Mouse (Mus musculus) thymus, adult 2 months (tissue): ENCODE data around the gene Ap1s3. TPM values are rescaled to one million over a fixed set of nuclear protein-coding genes. Genes with fewer than 3 reads are reported as not detected.

Experiments used
- DNase-seq: peaks from one replicate; pipeline ENCODE4 v3.0.0; 2021
- H3K27ac ChIP-seq: fragments of 200-500 bp; 2 replicates; pipeline ENCODE4 v1.5.1; 2012; ENCODE audit warnings: low read length, control low read depth; ENCODE audit not compliant: control insufficient read depth, insufficient read depth
- H3K27me3 ChIP-seq: fragments of 200-500 bp; 2 replicates; pipeline ENCODE4 v1.6.1; 2012; ENCODE audit warnings: mild to moderate bottlenecking, low read length, moderate library complexity, mixed read lengths; ENCODE audit not compliant: control insufficient read depth, insufficient read depth
- H3K36me3 ChIP-seq: fragments of 200-500 bp; 2 replicates; pipeline ENCODE4 v1.6.1; 2012; ENCODE audit warnings: mild to moderate bottlenecking, low read length, moderate library complexity; ENCODE audit not compliant: control insufficient read depth, insufficient read depth
- H3K4me1 ChIP-seq: fragments of 200-500 bp; replicated peaks from 2 replicates; pipeline ENCODE4 v1.6.1; 2012; ENCODE audit warnings: low read length; ENCODE audit not compliant: control insufficient read depth, insufficient read depth
- H3K4me3 ChIP-seq: fragments of 200-500 bp; 2 replicates; pipeline ENCODE4 v1.5.1; 2012; ENCODE audit warnings: mild to moderate bottlenecking, low read length, control low read depth, moderate library complexity; ENCODE audit not compliant: control insufficient read depth, insufficient read depth
- CTCF ChIP-seq: fragments of 200-500 bp; IDR thresholded peaks from 2 replicates; pipeline ENCODE4 v1.5.1; 2012; ENCODE audit warnings: mild to moderate bottlenecking, control low read depth, low read length, moderate library complexity, borderline replicate concordance; ENCODE audit not compliant: control insufficient read depth, poor library complexity, insufficient read depth; ENCODE audit errors: extremely low read depth
- POLR2A ChIP-seq: fragments of 200-500 bp; IDR thresholded peaks from 2 replicates; pipeline ENCODE4 v1.6.1; 2012; ENCODE audit warnings: mild to moderate bottlenecking, low read length, control low read depth, moderate library complexity; ENCODE audit not compliant: control insufficient read depth, poor library complexity, insufficient read depth; ENCODE audit errors: extremely low read depth
- WGBS: fragments of 180-500 bp; shearing (Covaris S2); methylation state at CpG from one replicate; pipeline ENCODE4 v1.1.7; 2018; 5-methylcytosine and 5-hydroxymethylcytosine counted together
- polyA plus RNA-seq: library from polyadenylated mRNA; depleted of rRNA; stranded (reverse); fragments of >200 nt; gene quantifications from 2 replicates; pipeline ENCODE4 v1.2.3, GENCODE M21; 2012

Ap1s3 gene
- polyA plus RNA-seq, 1 experiment: 60.7 TPM

GRCm38 (mm10) chr1:79639683-79640082, 32.1 kb downstream of the Ap1s3 start:
- H3K27ac ChIP-seq: no peak overlapping the region
- H3K27me3 ChIP-seq: no peaks in the 10 kb centered on the region
- H3K36me3 ChIP-seq: no peaks in the 10 kb centered on the region
- peaks cover 3% of the 10 kb centered on the region for H3K4me1 ChIP-seq
- TF ChIP-seq POLR2A (no peak), CTCF (no peak)
- 95% methylated on average over 5 of the region's 5 CpGs for WGBS
- no peak overlapping the region for H3K4me3 ChIP-seq
- DNase-seq: no peak

GRCm38 (mm10) chr1:79639107-79639506, 32.7 kb downstream of the Ap1s3 start:
- no peak for DNase-seq
- Histone ChIP-seq H3K36me3 (no peaks in the 10 kb centered on the region), H3K4me1 (no peaks in the 10 kb centered on the region), H3K27me3 (no peaks in the 10 kb centered on the region), H3K4me3 (no peak overlapping the region), H3K27ac (no peak overlapping the region)
- WGBS: 94% methylated on average over 6 of the region's 6 CpGs
- TF ChIP-seq CTCF (no peak), POLR2A (no peak)

GRCm38 (mm10) chr1:79637768-79638167, 34.0 kb downstream of the Ap1s3 start:
- H3K27ac ChIP-seq: no peak overlapping the region
- WGBS: 96% methylated on average over 2 of the region's 2 CpGs
- no peak for TF ChIP-seq CTCF

GRCm38 (mm10) chr1:79631521-79631920, 40.3 kb downstream of the Ap1s3 start:
- DNase-seq: no peak
- no peaks in the 10 kb centered on the region for H3K36me3 ChIP-seq
- TF ChIP-seq CTCF (no peak), POLR2A (no peak)

More at GRCm38 (mm10) chr1:79637768-79638167, 34.0 kb downstream of the Ap1s3 start:
- no peaks in the 10 kb centered on the region for H3K4me1 ChIP-seq
- H3K27me3 ChIP-seq: no peaks in the 10 kb centered on the region
- no peaks in the 10 kb centered on the region for H3K36me3 ChIP-seq
- no peak overlapping the region for H3K4me3 ChIP-seq
- no peak for DNase-seq

GRCm38 (mm10) chr1:79629726-79630125, 42.0 kb downstream of the Ap1s3 start:
- no peak overlapping the region for H3K27ac ChIP-seq
- 74% methylated on average over 5 of the region's 5 CpGs for WGBS
- no peak overlapping the region for H3K4me3 ChIP-seq
- no peaks in the 10 kb centered on the region for H3K4me1 ChIP-seq
- DNase-seq: no peak
- no peaks in the 10 kb centered on the region for H3K36me3 ChIP-seq
- H3K27me3 ChIP-seq: no peaks in the 10 kb centered on the region
- TF ChIP-seq CTCF: no peak
- no peak for TF ChIP-seq POLR2A

More at GRCm38 (mm10) chr1:79631521-79631920, 40.3 kb downstream of the Ap1s3 start:
- Histone ChIP-seq H3K4me1 (no peaks in the 10 kb centered on the region), H3K4me3 (no peak overlapping the region), H3K27me3 (no peaks in the 10 kb centered on the region), H3K27ac (no peak overlapping the region)
- 94% methylated on average over 4 of the region's 4 CpGs for WGBS

- WGBS: 78% methylated on average over 4 of the region's 4 CpGs
- no peak overlapping the region for H3K27ac ChIP-seq
- DNase-seq: peak; percentile 20
Measured at GRCm38 (mm10) chr1:79626140-79626539, 45.6 kb downstream of the Ap1s3 start.

GRCm38 (mm10) chr1:79619434-79619833, 52.3 kb downstream of the Ap1s3 start:
- no peak overlapping the region for H3K4me3 ChIP-seq

More at GRCm38 (mm10) chr1:79626140-79626539, 45.6 kb downstream of the Ap1s3 start:
- H3K4me3 ChIP-seq: no peak overlapping the region
- H3K36me3 ChIP-seq: no peaks in the 10 kb centered on the region
- H3K4me1 ChIP-seq: no peaks in the 10 kb centered on the region
- H3K27me3 ChIP-seq: no peaks in the 10 kb centered on the region
- no peak for TF ChIP-seq CTCF
- no peak for TF ChIP-seq POLR2A

More at GRCm38 (mm10) chr1:79619434-79619833, 52.3 kb downstream of the Ap1s3 start:
- WGBS: 70% methylated on average over 2 of the region's 2 CpGs
- Histone ChIP-seq H3K36me3 (no peaks in the 10 kb centered on the region), H3K4me1 (no peaks in the 10 kb centered on the region), H3K27ac (no peak overlapping the region), H3K27me3 (no peaks in the 10 kb centered on the region)
- DNase-seq: no peak
- TF ChIP-seq CTCF (no peak), POLR2A (no peak)
